Mouse (Mus musculus) stomach, embryonic 14.5 days (tissue): ENCODE measurements around the gene Ifna9. TPM values are rescaled to one million over a fixed set of nuclear protein-coding genes. Genes with fewer than 3 reads are reported as not detected.
A peak's percentile ranks its signal among the peaks of the same experiment; 100 is the strongest.

Experiments used
- ATAC-seq: fragments of 200-750 bp; cut with Nextera tagmentation; 2 replicates; pipeline ENCODE4 v1.8.0; 2017; ENCODE audit warnings: low read depth, moderate TSS enrichment; ENCODE audit not compliant: insufficient number of reproducible peaks, insufficient read depth, low FRiP score
- H3K27ac ChIP-seq: fragments of 300-500 bp; sonication (generic); 2 replicates; pipeline ENCODE4 v1.5.1; 2014; ENCODE audit warnings: mild to moderate bottlenecking, low read length, moderate library complexity, mixed read lengths
- H3K27me3 ChIP-seq: fragments of 300-500 bp; sonication (generic); 2 replicates; pipeline ENCODE4 v1.6.1; 2014; ENCODE audit warnings: low read length, control low read depth, mixed read lengths; ENCODE audit not compliant: control insufficient read depth, insufficient read depth
- H3K36me3 ChIP-seq: fragments of 300-500 bp; sonication (generic); 2 replicates; pipeline ENCODE4 v1.6.1; 2014; ENCODE audit warnings: mild to moderate bottlenecking, control low read depth, low read length, moderate library complexity, mixed read lengths; ENCODE audit not compliant: control insufficient read depth, insufficient read depth
- H3K4me1 ChIP-seq: fragments of 300-500 bp; sonication (generic); 2 replicates; pipeline ENCODE4 v1.6.1; 2014; ENCODE audit warnings: low read length, control low read depth, mixed read lengths; ENCODE audit not compliant: control insufficient read depth, insufficient read depth
- H3K4me2 ChIP-seq: fragments of 300-500 bp; sonication (generic); replicated peaks from 2 replicates; pipeline ENCODE4 v1.6.1; 2014; ENCODE audit warnings: low read depth, low read length, control low read depth
- H3K4me3 ChIP-seq: fragments of 300-500 bp; sonication (generic); 2 replicates; pipeline ENCODE4 v1.5.1; 2014; ENCODE audit warnings: low read depth, low read length, control low read depth
- H3K9ac ChIP-seq: fragments of 300-500 bp; sonication (generic); replicated peaks from 2 replicates; pipeline ENCODE4 v1.6.1; 2014; ENCODE audit warnings: low read depth, mild to moderate bottlenecking, control low read depth, low read length, moderate library complexity, mixed read lengths
- H3K9me3 ChIP-seq: fragments of 300-500 bp; sonication (generic); 2 replicates; pipeline ENCODE4 v1.6.1; 2016; ENCODE audit warnings: low read depth, low read length, control low read depth; ENCODE audit not compliant: control insufficient read depth
- WGBS: fragments of 180-500 bp; shearing (Covaris S2); extraction: QIAGEN DNeasy Blood & Tissue Kit; methylation state at CpG from one replicate; pipeline ENCODE4 v1.1.7; 2014; 5-methylcytosine and 5-hydroxymethylcytosine counted together
- polyA plus RNA-seq: library from polyadenylated mRNA; unstranded; fragments of >200 nt; fragmentation: Nextera tagmentation; extraction: Ambion mirVana; gene quantifications from 2 replicates; pipeline ENCODE4 v1.2.1, GENCODE M21; 2014

Ifna9 gene
- polyA plus RNA-seq, 1 experiment from 2014 or later, result not detected

- 29% methylated on average over 22 of the region's 22 CpGs for WGBS
- no peaks in the 10 kb centered on the region for H3K36me3 ChIP-seq
- no peak overlapping the region for H3K9ac ChIP-seq
- peak overlapping the region; percentile 15; the same call in 1 of the 2 replicates for H3K4me3 ChIP-seq
- peak overlapping the region; percentile 32 for H3K4me2 ChIP-seq
- H3K9me3 ChIP-seq, result no peaks in the 10 kb centered on the region
- H3K27ac ChIP-seq, result no peak overlapping the region
- no peaks in the 10 kb centered on the region for H3K27me3 ChIP-seq
- no peaks in the 10 kb centered on the region for H3K4me1 ChIP-seq
- ATAC-seq, result peak; percentile 76
Observed at GRCm38 (mm10) chr4:88550161-88550945, 41.8 kb downstream of the Ifna9 start.

- Histone ChIP-seq H3K27me3 (no peaks in the 10 kb centered on the region), H3K4me3 (no peak overlapping the region), H3K9ac (no peak overlapping the region), H3K4me2 (no peak overlapping the region), H3K4me1 (no peaks in the 10 kb centered on the region), H3K27ac (no peak overlapping the region), H3K36me3 (no peaks in the 10 kb centered on the region), H3K9me3 (no peaks in the 10 kb centered on the region)
- ATAC-seq, result no peak
- 78% methylated on average over 1 of the region's 1 CpGs for WGBS
Observed at GRCm38 (mm10) chr4:88547986-88548385, 44.2 kb downstream of the Ifna9 start.

- Histone ChIP-seq H3K9ac (no peak overlapping the region), H3K27me3 (no peaks in the 10 kb centered on the region), H3K4me1 (no peaks in the 10 kb centered on the region), H3K4me3 (no peak overlapping the region), H3K9me3 (no peaks in the 10 kb centered on the region), H3K36me3 (no peaks in the 10 kb centered on the region), H3K4me2 (no peak overlapping the region), H3K27ac (no peak overlapping the region)
- ATAC-seq, result no peak
- 47% methylated on average over 2 of the region's 2 CpGs for WGBS
Observed at GRCm38 (mm10) chr4:88543649-88544234, 48.4 kb downstream of the Ifna9 start.

Other genes starting within 250 kb of the Ifna9 start
- 15.5 and 16.1 TPM in 2 replicates for gene Hacd4, start 153.5 kb downstream of the Ifna9 start, polyA plus RNA-seq
- gene Ifnb1, start 69.6 kb downstream of the Ifna9 start, polyA plus RNA-seq, result not detected in 2 replicates
- gene Ifna15, start 34.1 kb downstream of the Ifna9 start, polyA plus RNA-seq, result not detected in 2 replicates
- not detected in 2 replicates for gene Ifna14, start 20.6 kb downstream of the Ifna9 start, polyA plus RNA-seq
- not detected in 2 replicates for gene Ifna12, start 11.0 kb upstream of the Ifna9 start, polyA plus RNA-seq
- not detected in 2 replicates for gene C87499, start 42.0 kb upstream of the Ifna9 start, polyA plus RNA-seq
- not detected in 2 replicates for gene Ifna13, start 52.1 kb upstream of the Ifna9 start, polyA plus RNA-seq
- gene Ifna16, start 84.5 kb upstream of the Ifna9 start, polyA plus RNA-seq, result not detected in 2 replicates
- not detected in 2 replicates for gene Ifna2, start 91.5 kb upstream of the Ifna9 start, polyA plus RNA-seq
- gene Ifnab, start 99.0 kb upstream of the Ifna9 start, polyA plus RNA-seq, result not detected in 2 replicates
- 0.64 and 1.7 TPM in 2 replicates for gene Gm26566, start 129.4 kb upstream of the Ifna9 start, polyA plus RNA-seq
- gene Klhl9, start 130.1 kb upstream of the Ifna9 start, polyA plus RNA-seq, result 121 and 128 TPM in 2 replicates
- not detected in 2 replicates for gene Gm13271, start 162.5 kb upstream of the Ifna9 start, polyA plus RNA-seq
- gene Gm13283, start 167.7 kb upstream of the Ifna9 start, polyA plus RNA-seq, result 0.24 TPM in 1 of 2 replicates, not detected in the other
- 0.26 and 0.43 TPM in 2 replicates for gene Gm13290, start 181.4 kb upstream of the Ifna9 start, polyA plus RNA-seq
- not detected in 2 replicates for gene Gm13289, start 184.5 kb upstream of the Ifna9 start, polyA plus RNA-seq
- not detected in 2 replicates for gene Gm13272, start 187.5 kb upstream of the Ifna9 start, polyA plus RNA-seq
- not detected in 2 replicates for gene Ifnz, start 189.7 kb upstream of the Ifna9 start, polyA plus RNA-seq
- not detected in 2 replicates for gene Gm13276, start 193.3 kb upstream of the Ifna9 start, polyA plus RNA-seq
- gene Gm13277, start 196.2 kb upstream of the Ifna9 start, polyA plus RNA-seq, result not detected in 2 replicates
- gene Gm13278, start 199.2 kb upstream of the Ifna9 start, polyA plus RNA-seq, result not detected in 2 replicates
- gene Gm13275, start 202.1 kb upstream of the Ifna9 start, polyA plus RNA-seq, result not detected in 2 replicates
- gene Gm13279, start 205.0 kb upstream of the Ifna9 start, polyA plus RNA-seq, result not detected in 2 replicates
- gene Gm13285, start 207.3 kb upstream of the Ifna9 start, polyA plus RNA-seq, result 1.00 and 1.5 TPM in 2 replicates
- not detected in 2 replicates for gene Gm13287, start 210.9 kb upstream of the Ifna9 start, polyA plus RNA-seq
- not detected in 2 replicates for gene Gm13288, start 213.1 kb upstream of the Ifna9 start, polyA plus RNA-seq
- gene Ifna7, start 223.8 kb upstream of the Ifna9 start, polyA plus RNA-seq, result not detected in 2 replicates
- not detected in 2 replicates for gene Ifna11, start 227.6 kb upstream of the Ifna9 start, polyA plus RNA-seq
- not detected in 2 replicates for gene Ifna6, start 235.0 kb upstream of the Ifna9 start, polyA plus RNA-seq
- not detected in 2 replicates for gene Ifna5, start 243.1 kb upstream of the Ifna9 start, polyA plus RNA-seq
- not detected in 2 replicates for gene Ifna4, start 249.5 kb upstream of the Ifna9 start, polyA plus RNA-seq